Mouse (Mus musculus): Measurements from ENCODE around the gene Ip6k3. TPM values are rescaled to one million over a fixed set of nuclear protein-coding genes. Genes with fewer than 3 reads are reported as not detected.

Gene Ip6k3
- polyA plus RNA-seq, 1 experiment from 2014 or later = 0.13 TPM

DNA sequence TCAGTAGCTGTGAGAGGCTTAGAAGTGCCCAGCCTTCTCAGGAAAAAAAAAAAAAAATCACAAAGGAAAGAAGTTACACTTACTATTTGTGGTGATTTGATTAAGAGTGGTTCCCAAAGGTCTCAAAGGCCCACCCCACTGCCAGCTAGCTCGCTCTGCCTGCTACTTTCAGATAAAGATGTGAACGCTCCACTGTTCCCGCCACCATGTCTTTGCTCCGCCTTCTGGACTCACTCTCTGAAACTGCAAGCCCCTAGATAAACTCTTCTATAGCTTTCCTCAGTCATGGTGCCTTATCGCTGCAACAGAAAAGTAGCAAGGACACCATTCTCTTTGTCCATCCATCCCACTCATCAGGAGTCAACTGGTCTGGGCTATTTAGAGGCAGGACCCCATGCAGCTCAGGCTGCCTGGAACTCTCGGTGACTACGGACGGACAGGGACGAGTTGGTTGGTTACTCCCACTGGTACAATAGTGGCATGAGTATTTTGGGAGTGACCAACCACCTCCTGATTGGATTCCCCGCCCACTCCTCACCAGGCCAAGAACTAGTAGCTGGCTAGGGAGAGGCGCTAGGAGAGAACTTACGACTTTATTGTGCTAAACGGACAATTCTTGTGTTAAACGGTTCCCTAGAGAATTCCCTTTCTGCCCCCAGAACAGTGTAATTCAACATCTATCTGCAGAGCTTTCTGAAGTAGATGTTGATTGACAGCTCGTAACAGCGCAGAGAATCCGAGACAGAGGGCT, 11.0 kb upstream of the Ip6k3 start:
- no peak for ATAC-seq (ENCODE audit: insufficient number of reproducible peaks, insufficient read depth, low FRiP score, low read depth)
- no peak overlapping the region for H3K27ac ChIP-seq (ENCODE audit: low read length)
- H3K9me3 ChIP-seq (ENCODE audit: control insufficient read depth, low read depth, low read length) = no peaks in the 10 kb centered on the region
- H3K4me3 ChIP-seq (ENCODE audit: low read depth, low read length) = no peak overlapping the region
- H3K4me2 ChIP-seq (replicated peaks; ENCODE audit: low read depth, low read length) = no peak overlapping the region
- no peak overlapping the region for H3K9ac ChIP-seq (replicated peaks; ENCODE audit: low read depth, low read length)
- H3K36me3 ChIP-seq (ENCODE audit: control insufficient read depth, insufficient read depth, low read length) = no peaks in the 10 kb centered on the region
- 91% methylated on average over 17 of the region's 17 CpGs for WGBS
- H3K4me1 ChIP-seq (ENCODE audit: control insufficient read depth, insufficient read depth, low read length) = peaks cover 13% of the 10 kb centered on the region; the same call in 1 of the 2 replicates
- H3K27me3 ChIP-seq (ENCODE audit: control insufficient read depth, insufficient read depth, low read length) = no peaks in the 10 kb centered on the region

DNA sequence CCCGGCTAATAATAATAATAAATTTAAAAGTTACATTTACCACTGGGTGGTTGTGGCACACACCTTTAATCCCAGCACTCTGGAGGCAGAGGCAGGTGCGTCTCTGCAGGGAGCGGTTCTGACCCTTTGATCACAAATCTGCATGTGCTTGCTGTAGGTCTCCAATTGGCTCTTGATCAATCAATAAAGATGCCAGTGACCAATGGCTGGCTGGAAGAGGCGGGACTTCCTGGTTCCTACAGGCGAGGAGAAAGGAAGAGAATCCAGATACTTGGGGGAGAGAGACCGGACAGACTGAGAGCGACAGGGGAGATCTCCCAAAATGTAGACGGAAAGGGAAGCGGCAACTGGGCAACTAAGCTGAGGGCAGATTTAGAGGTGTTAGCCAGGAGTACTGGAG, 10.4 kb upstream of the Ip6k3 start:
- no peaks in the 10 kb centered on the region for H3K27me3 ChIP-seq (ENCODE audit: control insufficient read depth, insufficient read depth, low read length)
- no peaks in the 10 kb centered on the region for H3K36me3 ChIP-seq (ENCODE audit: control insufficient read depth, insufficient read depth, low read length)
- H3K4me2 ChIP-seq (replicated peaks; ENCODE audit: low read depth, low read length) = no peak overlapping the region
- no peak overlapping the region for H3K4me3 ChIP-seq (ENCODE audit: low read depth, low read length)
- H3K4me1 ChIP-seq (ENCODE audit: control insufficient read depth, insufficient read depth, low read length) = peaks cover 13% of the 10 kb centered on the region; the same call in 1 of the 2 replicates
- no peak overlapping the region for H3K9ac ChIP-seq (replicated peaks; ENCODE audit: low read depth, low read length)
- H3K9me3 ChIP-seq (ENCODE audit: control insufficient read depth, low read depth, low read length) = no peaks in the 10 kb centered on the region
- 93% methylated on average over 9 of the region's 9 CpGs for WGBS
- no peak for ATAC-seq (ENCODE audit: insufficient number of reproducible peaks, insufficient read depth, low FRiP score, low read depth)
- H3K27ac ChIP-seq (ENCODE audit: low read length) = no peak overlapping the region

DNA sequence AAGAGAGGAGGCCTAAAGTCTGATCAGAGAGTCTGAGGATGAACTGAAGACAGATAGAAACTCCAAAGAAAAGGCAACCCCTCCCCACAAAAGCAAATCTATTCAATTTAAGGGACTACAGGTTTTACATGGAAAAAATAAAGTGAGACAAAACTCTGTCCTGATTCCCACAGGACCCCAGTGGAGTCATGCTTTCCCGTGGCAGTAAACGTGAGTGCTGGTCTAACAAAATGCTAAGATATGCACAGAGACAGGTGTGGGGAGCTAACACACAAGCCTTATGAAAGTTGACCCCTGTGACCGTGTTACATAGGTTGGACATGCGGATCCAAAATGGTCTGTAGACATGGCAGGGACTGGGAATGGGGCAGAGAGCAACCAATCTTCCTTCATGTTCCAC, 9.2 kb upstream of the Ip6k3 start:
- H3K27me3 ChIP-seq (ENCODE audit: control insufficient read depth, insufficient read depth, low read length) = no peaks in the 10 kb centered on the region
- ATAC-seq (ENCODE audit: insufficient number of reproducible peaks, insufficient read depth, low FRiP score, low read depth) = no peak
- no peak overlapping the region for H3K4me2 ChIP-seq (replicated peaks; ENCODE audit: low read depth, low read length)
- 93% methylated on average over 4 of the region's 4 CpGs for WGBS
- no peaks in the 10 kb centered on the region for H3K9me3 ChIP-seq (ENCODE audit: control insufficient read depth, low read depth, low read length)
- no peak overlapping the region for H3K9ac ChIP-seq (replicated peaks; ENCODE audit: low read depth, low read length)
- H3K27ac ChIP-seq (ENCODE audit: low read length) = no peak overlapping the region
- no peak overlapping the region for H3K4me3 ChIP-seq (ENCODE audit: low read depth, low read length)
- H3K4me1 ChIP-seq (ENCODE audit: control insufficient read depth, insufficient read depth, low read length) = peaks cover 13% of the 10 kb centered on the region; the same call in 1 of the 2 replicates
- H3K36me3 ChIP-seq (ENCODE audit: control insufficient read depth, insufficient read depth, low read length) = no peaks in the 10 kb centered on the region

DNA sequence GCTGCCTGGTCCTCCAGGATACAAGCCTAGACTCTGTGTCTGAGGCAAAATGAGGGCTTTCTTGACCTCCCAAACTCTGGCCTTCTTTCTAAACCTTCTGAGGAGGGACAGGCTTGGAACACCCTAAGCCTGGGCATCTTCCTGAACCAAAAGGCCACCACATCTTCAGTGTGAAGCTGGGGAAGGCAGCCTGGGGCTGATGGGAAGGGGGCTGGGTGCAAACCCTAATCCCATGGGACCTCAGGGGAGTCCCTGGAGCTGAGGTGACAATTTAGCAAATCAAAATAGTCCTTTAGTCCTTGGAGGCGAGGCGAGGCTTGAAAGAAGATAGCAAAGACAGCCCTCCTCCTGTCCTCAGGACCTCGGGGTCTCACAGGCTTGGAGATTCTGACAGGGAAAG, 8.7 kb upstream of the Ip6k3 start:
- ATAC-seq (ENCODE audit: insufficient number of reproducible peaks, insufficient read depth, low FRiP score, low read depth) = no peak
- Histone ChIP-seq H3K36me3 (ENCODE audit: control insufficient read depth, insufficient read depth, low read length) (no peaks in the 10 kb centered on the region), H3K27ac (ENCODE audit: low read length) (no peak overlapping the region), H3K9ac (replicated peaks; ENCODE audit: low read depth, low read length) (no peak overlapping the region), H3K4me3 (ENCODE audit: low read depth, low read length) (no peak overlapping the region), H3K4me1 (ENCODE audit: control insufficient read depth, insufficient read depth, low read length) (peaks cover 13% of the 10 kb centered on the region; the same call in 1 of the 2 replicates), H3K4me2 (replicated peaks; ENCODE audit: low read depth, low read length) (no peak overlapping the region), H3K9me3 (ENCODE audit: control insufficient read depth, low read depth, low read length) (no peaks in the 10 kb centered on the region), H3K27me3 (ENCODE audit: control insufficient read depth, insufficient read depth, low read length) (no peaks in the 10 kb centered on the region)
- WGBS = 73% methylated on average over 3 of the region's 3 CpGs

DNA sequence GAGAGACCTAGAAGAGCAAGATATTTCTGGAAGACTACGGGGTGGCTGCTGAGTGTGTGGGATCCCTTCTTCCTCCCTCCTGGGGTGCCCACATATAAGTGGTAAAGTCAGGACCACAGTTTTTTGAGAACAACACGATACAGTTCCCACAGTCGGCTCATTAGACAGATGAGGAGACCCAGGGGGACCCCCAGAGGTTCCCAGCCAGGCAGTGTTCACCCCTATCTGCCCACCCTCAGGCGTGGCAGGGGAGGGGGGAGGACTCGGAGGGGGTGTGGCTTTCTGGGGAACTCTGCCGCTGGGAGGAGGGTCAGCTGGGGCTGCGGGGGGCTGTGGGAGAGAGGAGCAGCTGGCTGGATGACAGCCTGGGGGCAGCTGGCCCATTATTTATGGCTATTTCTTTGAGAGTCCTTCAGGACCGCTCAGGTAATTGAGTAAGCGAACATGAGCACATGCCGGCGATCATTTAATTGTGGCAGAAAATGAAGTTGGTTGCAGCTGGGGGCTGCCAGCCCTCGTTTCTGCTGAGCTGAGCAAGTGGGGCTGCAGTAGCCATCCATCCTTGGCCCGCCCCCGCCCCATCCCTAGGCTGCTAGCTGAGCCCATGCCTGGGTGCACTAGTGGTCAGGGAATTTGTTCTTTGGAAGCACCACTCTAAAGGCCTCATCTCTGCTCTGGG, 7.7 kb upstream of the Ip6k3 start:
- Histone ChIP-seq H3K27me3 (ENCODE audit: control insufficient read depth, insufficient read depth, low read length) (no peaks in the 10 kb centered on the region), H3K4me2 (replicated peaks; ENCODE audit: low read depth, low read length) (peak overlapping the region; percentile 12; the same call in 1 of the 2 replicates), H3K9ac (replicated peaks; ENCODE audit: low read depth, low read length) (no peak overlapping the region), H3K4me3 (ENCODE audit: low read depth, low read length) (no peak overlapping the region), H3K27ac (ENCODE audit: low read length) (no peak overlapping the region), H3K36me3 (ENCODE audit: control insufficient read depth, insufficient read depth, low read length) (no peaks in the 10 kb centered on the region), H3K9me3 (ENCODE audit: control insufficient read depth, low read depth, low read length) (no peaks in the 10 kb centered on the region), H3K4me1 (ENCODE audit: control insufficient read depth, insufficient read depth, low read length) (peaks cover 13% of the 10 kb centered on the region; the same call in 1 of the 2 replicates)
- ATAC-seq (ENCODE audit: insufficient number of reproducible peaks, insufficient read depth, low FRiP score, low read depth) = 0 out of 2 replicates have a peak, but pooled peaks have one; percentile 30
- WGBS = 22% methylated on average over 14 of the region's 14 CpGs

DNA sequence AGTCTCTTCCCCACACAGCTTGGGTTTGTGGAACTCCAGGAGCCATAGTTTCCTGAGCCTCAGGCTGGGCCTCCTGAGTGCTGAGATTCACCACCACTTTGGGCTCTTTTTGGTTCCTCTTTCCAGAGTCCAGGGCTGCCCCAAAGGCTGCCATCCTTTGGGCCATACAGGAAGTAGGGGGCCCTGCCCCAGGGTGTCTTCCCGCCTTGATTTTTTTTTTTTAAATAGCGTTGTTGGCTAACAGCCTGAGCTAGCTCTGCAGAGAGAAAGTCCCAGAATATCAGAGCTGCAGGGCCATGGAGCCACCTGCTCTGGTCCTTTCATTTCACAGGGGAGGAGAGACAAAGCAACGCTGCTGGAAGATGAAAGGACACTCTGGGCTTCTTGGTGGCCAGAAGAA, 6.1 kb upstream of the Ip6k3 start:
- whole genome bisulfite sequencing = 75% methylated on average over 3 of the region's 3 CpGs
- no peak for ATAC-seq (ENCODE audit: insufficient number of reproducible peaks, insufficient read depth, low FRiP score, low read depth)
- Histone ChIP-seq H3K27ac (ENCODE audit: low read length) (no peak overlapping the region), H3K9me3 (ENCODE audit: control insufficient read depth, low read depth, low read length) (no peaks in the 10 kb centered on the region), H3K36me3 (ENCODE audit: control insufficient read depth, insufficient read depth, low read length) (no peaks in the 10 kb centered on the region), H3K9ac (replicated peaks; ENCODE audit: low read depth, low read length) (no peak overlapping the region), H3K4me3 (ENCODE audit: low read depth, low read length) (no peak overlapping the region), H3K4me1 (ENCODE audit: control insufficient read depth, insufficient read depth, low read length) (peaks cover 13% of the 10 kb centered on the region; the same call in 1 of the 2 replicates), H3K4me2 (replicated peaks; ENCODE audit: low read depth, low read length) (no peak overlapping the region), H3K27me3 (ENCODE audit: control insufficient read depth, insufficient read depth, low read length) (no peaks in the 10 kb centered on the region)

DNA sequence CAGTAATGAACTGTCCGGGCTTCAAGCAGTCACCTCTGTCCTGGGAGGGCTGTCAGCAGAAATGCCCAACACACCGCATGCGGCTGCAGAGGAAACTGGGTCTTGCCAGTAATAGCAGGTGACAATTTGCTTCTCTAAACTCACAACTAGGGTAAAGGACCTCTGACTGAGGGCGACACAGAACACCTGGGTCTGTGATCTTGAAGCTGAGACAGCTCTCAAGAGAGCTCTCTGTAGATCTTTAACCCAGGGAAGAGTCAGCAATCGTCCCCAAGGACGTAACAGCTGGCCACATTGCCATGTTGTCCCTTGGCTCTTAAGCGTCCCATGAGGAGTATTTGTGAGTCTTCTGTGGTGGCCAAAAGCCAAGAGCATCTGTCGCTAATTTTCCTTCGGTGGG, 4.9 kb upstream of the Ip6k3 start:
- H3K27ac ChIP-seq (ENCODE audit: low read length) = no peak overlapping the region
- H3K9ac ChIP-seq (replicated peaks; ENCODE audit: low read depth, low read length) = no peak overlapping the region
- WGBS = 79% methylated on average over 9 of the region's 9 CpGs
- no peak for ATAC-seq (ENCODE audit: insufficient number of reproducible peaks, insufficient read depth, low FRiP score, low read depth)
- H3K36me3 ChIP-seq (ENCODE audit: control insufficient read depth, insufficient read depth, low read length) = no peaks in the 10 kb centered on the region
- no peak overlapping the region for H3K4me2 ChIP-seq (replicated peaks; ENCODE audit: low read depth, low read length)
- no peak overlapping the region for H3K4me3 ChIP-seq (ENCODE audit: low read depth, low read length)
- H3K27me3 ChIP-seq (ENCODE audit: control insufficient read depth, insufficient read depth, low read length) = no peaks in the 10 kb centered on the region
- peaks cover 13% of the 10 kb centered on the region; the same call in 1 of the 2 replicates for H3K4me1 ChIP-seq (ENCODE audit: control insufficient read depth, insufficient read depth, low read length)
- no peaks in the 10 kb centered on the region for H3K9me3 ChIP-seq (ENCODE audit: control insufficient read depth, low read depth, low read length)

DNA sequence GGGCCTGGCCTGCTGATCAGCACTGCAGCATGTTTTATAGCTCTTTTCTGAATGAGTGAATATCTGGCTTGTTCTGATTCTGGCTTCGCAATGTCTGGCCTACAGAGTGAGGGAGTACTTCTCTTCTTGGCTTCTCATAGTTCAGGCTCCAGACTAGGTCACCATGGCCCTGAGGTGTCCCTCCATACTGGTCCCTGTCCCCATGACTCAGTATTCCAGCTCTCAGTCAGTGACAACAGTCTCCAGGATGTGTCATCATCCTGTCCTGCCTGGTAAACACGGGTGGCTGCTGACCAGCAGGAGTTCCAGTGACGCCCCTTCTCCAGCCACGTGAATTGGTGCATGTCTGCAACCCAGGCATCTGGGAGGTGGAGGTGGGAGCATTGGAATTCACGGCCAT, 3.5 kb upstream of the Ip6k3 start:
- WGBS = 78% methylated on average over 5 of the region's 5 CpGs
- Histone ChIP-seq H3K4me3 (ENCODE audit: low read depth, low read length) (no peak overlapping the region), H3K4me2 (replicated peaks; ENCODE audit: low read depth, low read length) (no peak overlapping the region), H3K4me1 (ENCODE audit: control insufficient read depth, insufficient read depth, low read length) (peaks cover 13% of the 10 kb centered on the region; the same call in 1 of the 2 replicates), H3K27ac (ENCODE audit: low read length) (no peak overlapping the region), H3K9ac (replicated peaks; ENCODE audit: low read depth, low read length) (no peak overlapping the region), H3K27me3 (ENCODE audit: control insufficient read depth, insufficient read depth, low read length) (no peaks in the 10 kb centered on the region), H3K9me3 (ENCODE audit: control insufficient read depth, low read depth, low read length) (no peaks in the 10 kb centered on the region), H3K36me3 (ENCODE audit: control insufficient read depth, insufficient read depth, low read length) (no peaks in the 10 kb centered on the region)
- no peak for ATAC-seq (ENCODE audit: insufficient number of reproducible peaks, insufficient read depth, low FRiP score, low read depth)

Measured in stomach, embryonic 14.5 days (tissue).